Mouse (Mus musculus): ENCODE measurements around the gene Ifi47. TPM values are rescaled to one million over a fixed set of nuclear protein-coding genes. Genes with fewer than 3 reads are reported as not detected.
"Not testable (repeated sequence)": the region's sequence is repeated elsewhere in the genome, so short reads cannot be mapped to it uniquely, and the experiment has no call there.

The Ifi47 gene
- 26.9 and 30.2 TPM in 2 replicates for polyA plus RNA-seq (2012; rRNA removed)

DNA sequence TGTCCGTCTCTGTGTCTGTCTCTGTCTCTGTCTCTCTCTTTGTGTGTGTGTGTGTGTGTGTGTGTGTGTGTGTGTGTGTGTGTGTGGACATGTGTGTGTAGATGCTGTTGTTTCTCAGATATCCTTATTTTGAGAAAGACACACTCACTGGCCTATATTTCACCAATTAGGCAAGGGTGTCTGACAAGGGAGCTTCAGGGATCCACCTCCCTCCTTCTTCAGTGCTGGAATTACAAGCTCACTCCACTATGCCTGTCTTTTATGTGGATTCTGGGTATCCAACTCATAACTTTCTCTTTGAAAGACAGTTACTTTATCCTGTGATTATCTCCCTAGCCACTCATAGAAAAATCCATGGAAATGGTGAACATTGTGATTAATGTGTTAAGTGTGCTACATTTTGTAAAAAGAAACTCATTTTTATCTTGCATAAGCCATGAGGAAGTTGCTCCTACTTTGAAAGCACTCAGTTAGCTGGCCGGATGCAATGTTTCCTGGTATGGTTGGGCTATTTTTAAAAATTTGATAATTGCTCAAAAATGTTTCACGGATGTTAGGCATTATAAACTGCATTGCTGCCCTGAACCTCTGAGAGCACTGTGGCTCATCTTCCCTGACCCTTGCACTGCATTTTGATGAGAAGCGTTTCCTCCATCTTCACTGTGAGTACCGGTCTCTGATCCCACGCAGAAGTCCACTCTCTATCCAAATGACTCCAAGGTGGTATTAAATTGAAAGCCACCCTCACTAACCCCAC lies at the start of gene Ifi47:
Gene Ifi47, plus strand, starts transcription at position 587 of the 757 bp plus-strand sequence.
- WGBS = 57% methylated on average over 6 of the region's 6 CpGs
- DNase-seq (ENCODE audit: low read depth, low spot score) = not testable (repeated sequence)

DNA sequence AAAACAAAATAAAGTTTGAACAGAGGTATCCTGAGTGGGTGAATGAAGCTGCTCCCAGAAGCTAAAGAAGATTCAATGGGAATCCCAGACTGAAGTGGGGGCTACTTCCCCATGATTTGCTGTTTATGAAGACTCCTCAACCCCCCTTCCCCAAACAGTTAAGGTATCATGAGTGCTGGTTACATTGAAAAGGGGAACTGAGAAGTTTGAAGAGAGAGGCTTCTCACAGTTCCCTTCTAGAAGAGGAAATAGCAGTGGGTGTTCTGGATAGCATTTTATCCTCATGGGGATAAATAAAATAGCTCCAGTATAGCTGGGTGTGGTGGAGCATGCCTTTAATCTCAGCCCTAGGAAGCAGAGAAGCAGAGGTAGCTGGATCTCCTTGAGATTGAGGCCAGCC lies 26.3 kb upstream of the Ifi47 start:
- DNase-seq (ENCODE audit: low read depth, low spot score) = not testable (repeated sequence)

DNA sequence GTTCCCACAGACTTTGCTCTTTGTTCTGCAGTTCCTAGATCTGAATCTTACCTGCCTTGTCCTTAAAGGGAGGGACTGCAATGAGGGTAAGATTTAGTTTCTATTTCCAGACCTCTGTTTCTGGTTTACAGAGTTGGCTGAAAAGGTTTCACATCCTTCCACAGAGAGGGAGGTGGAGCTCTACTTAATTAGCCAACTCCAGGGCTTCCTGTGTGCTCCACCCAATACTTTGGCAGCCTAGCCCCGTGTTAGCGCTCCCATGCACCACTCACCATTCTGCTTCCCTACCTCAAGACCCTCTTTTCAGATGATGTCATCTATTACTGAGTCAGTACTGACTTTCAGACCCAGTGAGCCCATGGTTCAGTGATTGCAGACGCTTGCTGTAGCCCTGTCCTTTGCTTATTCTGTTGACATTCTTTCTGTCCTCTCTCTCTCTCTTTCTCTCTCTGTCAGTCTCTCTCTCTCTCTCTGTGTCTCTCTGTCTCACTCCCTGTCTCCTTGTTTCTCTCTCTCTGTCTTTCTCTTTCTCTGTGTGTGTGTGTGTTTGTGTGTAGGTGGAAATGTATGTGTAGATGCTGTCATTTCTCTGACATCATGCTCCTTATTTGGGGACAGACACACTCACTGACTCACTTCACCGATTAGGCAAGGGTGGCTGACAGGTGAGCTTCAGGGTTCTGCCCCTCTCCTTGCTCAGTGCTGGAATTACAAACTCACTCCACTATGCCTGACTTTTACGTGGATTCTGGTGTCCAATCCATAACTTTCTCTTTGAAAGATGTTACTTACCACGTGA lies 25.1 kb upstream of the Ifi47 start, which contains the start of gene 9930111J21Rik2:
Gene 9930111J21Rik2, minus strand, starts transcription at position 150 of the 799 bp plus-strand sequence.
- DNase-seq (ENCODE audit: low read depth, low spot score) = not testable (repeated sequence)
- 29% methylated on average over 1 of the region's 6 CpGs for WGBS

DNA sequence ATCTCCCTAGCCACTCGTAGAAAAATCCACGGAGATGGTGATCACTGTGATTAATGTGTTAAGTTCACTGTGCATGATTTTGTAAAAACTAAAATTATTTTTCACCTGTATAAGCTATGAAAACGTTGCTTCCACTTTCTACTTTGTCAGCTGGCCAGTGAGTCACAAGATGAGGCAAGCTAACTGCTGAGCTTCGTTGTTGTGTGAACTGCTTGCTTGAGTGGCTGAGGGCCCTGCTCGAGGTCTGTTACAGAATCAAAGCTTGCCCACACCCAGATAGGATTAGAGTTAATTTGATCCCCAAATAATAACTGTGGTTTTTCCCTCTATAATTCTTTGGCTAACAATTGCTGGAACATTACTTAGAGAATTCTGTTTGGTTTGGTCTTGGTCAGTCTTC lies 24.5 kb upstream of the Ifi47 start:
- DNase-seq (ENCODE audit: low read depth, low spot score) = not testable (repeated sequence)
- WGBS = no CpG with 5 or more reads among the region's 5 CpGs

DNA sequence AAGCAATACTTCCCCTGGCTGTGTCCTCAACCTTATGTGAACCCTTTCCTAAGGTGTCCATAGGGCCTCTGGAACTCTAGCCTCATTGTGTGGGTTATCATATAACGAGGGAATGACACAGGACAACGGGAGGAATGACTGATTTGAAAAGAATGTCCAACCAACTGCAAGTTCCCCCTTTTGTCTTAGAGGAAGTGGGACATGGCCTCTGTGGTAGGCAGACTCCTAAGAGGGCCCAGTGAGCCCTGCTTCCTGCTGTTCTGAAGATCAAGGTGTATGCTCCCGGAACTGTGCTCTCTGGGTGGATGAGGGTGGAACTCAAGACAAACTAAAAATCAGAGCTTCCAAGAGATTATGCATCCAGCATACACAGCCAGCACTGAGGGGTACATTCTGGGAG lies 16.3 kb upstream of the Ifi47 start:
- not testable (repeated sequence) for DNase-seq (ENCODE audit: low read depth, low spot score)
- WGBS = 64% methylated on average over 2 of the region's 3 CpGs

DNA sequence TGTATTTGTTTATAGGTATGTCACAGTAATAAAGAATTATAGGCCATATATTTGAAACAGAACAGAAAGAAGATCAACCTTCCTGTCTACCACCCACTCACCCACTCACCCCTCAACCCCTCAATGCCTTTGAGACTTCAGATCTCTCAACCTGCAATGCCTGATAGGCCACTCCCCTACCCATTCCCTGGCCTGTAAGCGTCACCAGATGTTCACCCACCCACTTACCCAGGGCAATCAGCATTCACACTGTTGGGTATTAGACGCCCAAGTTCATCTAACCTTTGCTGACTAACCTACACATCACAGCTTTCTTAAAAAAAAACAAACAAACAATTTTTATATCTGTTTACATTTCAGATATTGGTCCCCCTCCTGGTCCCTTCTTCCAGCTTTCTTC lies 14.5 kb upstream of the Ifi47 start:
- WGBS = 64% methylated on average over 2 of the region's 2 CpGs

DNA sequence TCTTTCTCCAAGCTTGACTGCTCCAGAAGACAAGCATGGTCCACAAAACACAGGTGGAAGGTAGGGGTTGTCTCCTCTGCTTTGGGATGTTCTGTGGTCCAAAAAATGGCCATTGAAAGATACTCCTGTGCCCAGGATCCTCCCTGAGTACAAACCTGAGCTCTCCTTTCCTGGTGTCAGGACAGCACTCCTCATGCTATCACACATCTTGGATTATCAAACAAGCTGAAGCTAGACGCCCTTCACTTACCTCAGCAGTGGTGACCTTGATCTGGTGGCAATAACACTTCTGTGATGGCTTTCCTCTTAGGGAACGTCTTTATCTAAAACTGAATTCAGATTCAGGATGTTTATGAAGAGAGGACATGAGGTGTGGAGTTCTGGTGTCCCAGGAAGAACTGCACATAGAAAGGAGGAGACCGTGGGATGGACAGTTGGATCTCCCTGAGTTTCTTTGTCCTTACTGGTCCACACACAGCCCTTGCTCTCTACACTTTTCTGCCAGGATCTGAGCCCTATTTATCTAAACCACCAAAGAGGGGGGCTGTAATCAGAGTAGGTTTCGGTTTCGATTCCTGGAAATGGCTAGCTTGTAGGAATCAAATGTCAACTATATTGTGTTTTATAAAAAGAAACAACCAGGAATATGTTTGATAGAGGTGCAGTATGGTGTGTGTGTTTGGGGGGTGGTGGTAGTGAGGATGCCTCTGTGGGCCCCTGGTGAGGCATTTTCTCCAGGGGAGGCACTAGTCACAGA lies 12.5 kb upstream of the Ifi47 start, which contains the start of gene Tgtp2:
Gene Tgtp2, minus strand, starts transcription at position 494 of the 757 bp plus-strand sequence.
- not testable (repeated sequence) for DNase-seq (ENCODE audit: low read depth, low spot score)
- WGBS = 35% methylated on average over 5 of the region's 5 CpGs

More for the DNA sequence above, 14.5 kb upstream of the Ifi47 start:
- DNase-seq (ENCODE audit: low read depth, low spot score) = not testable (repeated sequence)

DNA sequence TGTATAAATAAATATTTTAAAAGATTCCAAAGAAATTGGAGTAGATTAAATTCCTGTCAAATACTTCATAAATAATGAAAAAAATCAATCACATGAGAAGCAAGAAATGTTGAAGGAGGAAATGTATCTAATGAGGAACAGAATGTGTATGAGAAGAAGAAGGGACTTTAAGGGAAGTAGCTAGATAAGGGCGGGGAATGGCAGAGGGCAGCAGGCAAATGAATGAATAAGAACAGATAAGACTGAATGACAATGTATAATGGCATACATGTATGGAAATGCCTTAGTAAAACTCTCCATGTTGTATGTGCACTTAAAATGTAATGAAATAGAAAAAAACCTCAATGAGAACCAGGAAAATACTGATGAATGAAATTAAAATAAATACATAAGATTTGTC lies 8.0 kb upstream of the Ifi47 start:
- WGBS = 82% methylated on average over 1 of the region's 1 CpGs
- DNase-seq (ENCODE audit: low read depth, low spot score) = no peak

DNA sequence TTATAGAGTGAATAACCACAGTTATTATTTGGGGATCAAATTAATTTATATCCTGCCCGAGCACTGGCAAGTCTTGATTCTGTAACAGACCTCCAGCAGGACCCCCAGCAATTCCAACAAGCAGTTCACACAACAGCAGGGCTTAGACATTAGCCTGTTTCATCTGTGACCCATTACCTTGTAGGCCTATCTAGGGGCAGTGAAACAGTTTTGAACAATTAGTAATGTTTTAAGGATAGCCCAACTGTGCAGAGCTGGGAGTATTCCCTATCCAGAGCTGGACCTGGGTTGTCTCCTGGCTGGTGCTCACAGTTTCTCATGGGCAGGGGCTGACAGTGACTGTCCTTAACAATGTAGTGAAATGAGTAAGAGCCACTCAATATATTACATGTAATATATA lies 625 bp downstream of the Ifi47 start:
- 78% methylated on average over 1 of the region's 1 CpGs for WGBS
- DNase-seq (ENCODE audit: low read depth, low spot score) = no peak

DNA sequence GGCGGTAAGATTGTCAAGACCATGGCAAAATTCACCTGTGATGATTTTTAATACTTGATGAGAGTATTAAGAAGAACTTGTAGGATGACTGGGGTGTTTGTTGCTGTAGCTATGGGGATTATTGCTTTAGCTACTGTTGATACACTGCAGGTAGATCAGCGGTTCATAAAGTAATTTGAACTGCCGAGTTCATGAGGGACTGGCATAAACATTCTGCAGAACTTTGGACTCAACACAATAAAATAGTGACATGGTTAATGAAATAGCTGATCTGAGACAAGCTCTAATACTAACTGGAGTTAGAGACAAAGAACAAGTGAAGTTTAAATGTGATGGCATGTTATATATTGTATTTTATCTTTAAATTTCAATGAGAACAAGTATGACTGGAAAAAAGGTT lies 2.3 kb downstream of the Ifi47 start:
- DNase-seq (ENCODE audit: low read depth, low spot score) = no peak
- WGBS = 30% methylated on average over 3 of the region's 3 CpGs

DNA sequence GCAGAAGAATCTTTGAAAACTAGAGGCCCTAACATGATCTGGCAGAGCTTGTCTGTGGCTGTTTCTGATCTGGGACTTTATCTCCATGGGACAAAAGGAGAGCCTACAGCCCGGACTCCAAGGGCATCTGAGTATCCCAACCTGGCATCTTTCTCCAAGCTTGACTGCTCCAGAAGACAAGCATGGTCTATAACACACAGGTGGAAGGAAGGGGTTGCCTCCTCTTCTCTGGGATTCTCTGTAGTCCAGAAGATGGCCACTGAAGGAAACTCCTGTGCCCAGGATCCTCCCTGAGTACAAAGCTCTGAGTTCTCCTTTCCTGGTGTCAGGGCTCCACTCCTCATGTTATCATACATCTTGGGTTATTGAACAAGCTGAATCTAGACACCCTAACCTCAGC lies 4.2 kb downstream of the Ifi47 start:
- no peak for DNase-seq (ENCODE audit: low read depth, low spot score)
- 97% methylated on average over 1 of the region's 1 CpGs for WGBS

DNA sequence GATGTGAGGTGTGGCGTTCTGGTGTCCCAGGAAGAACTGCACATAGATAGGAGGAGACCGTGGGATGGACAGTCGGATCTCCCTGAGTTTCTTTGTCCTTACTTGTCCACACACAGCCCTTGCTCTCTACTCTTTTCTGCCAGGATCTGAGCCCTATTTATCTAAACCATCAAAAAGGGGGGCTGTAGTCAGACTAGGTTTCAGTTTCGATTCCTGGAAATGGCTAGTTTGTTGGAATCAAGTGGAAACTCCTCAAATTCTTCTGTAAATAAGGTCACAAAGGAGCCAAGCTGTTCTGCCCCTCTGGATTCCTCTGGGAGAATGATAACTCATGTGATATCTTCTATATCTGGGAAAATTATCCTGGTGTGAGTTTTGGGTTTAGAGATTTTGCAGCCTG lies 5.0 kb downstream of the Ifi47 start:
- WGBS = 74% methylated on average over 4 of the region's 4 CpGs
- no peak for DNase-seq (ENCODE audit: low read depth, low spot score)

DNA sequence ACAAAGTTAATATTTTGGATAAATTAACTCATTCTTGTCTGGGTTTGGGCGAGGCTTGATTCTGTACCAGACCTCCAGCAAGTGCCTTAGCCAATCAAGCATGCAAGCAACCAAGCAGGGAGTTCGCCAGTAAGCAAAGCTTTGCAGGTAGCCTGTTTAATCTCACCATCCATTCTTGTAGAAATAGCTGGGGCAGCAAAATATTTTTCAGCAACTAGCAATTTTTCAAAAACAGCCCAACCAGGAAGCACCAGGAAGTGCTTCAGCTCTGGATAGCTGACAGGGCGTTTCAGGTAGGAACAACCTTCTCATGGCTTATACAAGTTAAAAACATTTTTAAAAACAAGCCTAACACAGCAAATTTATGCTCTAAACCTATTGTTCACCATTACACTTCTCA lies 5.5 kb downstream of the Ifi47 start:
- DNase-seq (ENCODE audit: low read depth, low spot score) = no peak
- 76% methylated on average over 3 of the region's 3 CpGs for WGBS

DNA sequence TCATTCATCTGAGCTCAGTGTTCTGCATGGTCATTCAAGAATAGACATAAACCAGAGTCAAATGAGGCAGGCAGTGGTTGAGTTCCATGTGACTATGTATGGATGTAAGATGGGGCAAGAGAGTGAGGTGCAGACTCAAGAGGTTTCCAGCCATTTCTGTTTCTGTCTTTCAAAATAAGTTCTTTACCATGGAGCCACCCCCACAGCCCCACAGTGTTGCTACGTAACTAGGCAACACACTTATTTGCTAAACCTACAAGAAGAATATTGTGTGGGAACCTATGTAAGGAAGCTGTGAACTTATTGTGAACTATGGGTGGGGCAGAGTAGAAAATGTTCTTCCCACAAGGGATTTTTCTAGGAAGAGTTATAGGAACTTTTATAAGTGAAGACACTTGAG lies 6.8 kb downstream of the Ifi47 start:
- no peak for DNase-seq (ENCODE audit: low read depth, low spot score)
- 69% methylated on average over 1 of the region's 1 CpGs for WGBS

DNA sequence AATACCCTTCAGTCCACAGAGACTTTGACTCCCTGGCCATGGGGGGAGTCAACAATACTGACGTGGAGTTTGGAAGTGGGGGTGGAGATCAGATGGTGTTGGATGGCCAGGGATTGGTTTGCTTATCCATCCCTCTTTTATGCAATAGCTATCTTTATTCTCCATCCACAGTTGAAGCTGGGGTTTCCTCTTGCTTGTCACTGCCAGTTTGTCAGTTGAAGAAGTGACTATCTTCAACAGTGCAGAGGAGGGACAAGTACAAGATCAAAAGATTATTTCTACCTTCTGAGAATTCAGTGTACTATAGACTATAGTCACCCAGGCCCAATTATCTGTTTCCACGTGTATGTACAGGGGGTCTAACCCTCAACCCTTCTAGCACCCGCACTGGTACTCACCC lies 7.4 kb downstream of the Ifi47 start:
- no peak for DNase-seq (ENCODE audit: low read depth, low spot score)
- 74% methylated on average over 3 of the region's 3 CpGs for WGBS

DNA sequence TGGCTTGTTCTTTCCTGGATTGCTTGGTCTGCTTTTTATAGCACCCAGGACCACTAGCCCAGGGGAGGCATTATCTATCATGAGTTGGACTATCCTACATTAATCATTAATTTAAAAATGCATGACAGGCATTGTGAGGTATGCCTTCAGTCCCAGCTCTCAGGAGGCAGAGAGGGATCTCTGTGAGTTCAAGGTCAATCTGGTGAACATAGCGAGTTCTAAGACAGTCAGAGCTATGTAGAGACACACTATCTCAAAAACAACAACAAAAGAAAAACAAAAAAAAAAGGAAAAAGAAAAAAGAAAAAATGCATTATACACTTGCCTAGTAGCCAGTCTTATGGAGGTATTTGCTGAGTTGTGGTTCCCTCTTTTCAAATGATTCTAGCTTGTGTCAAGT lies 8.0 kb downstream of the Ifi47 start:
- WGBS = 77% methylated on average over 1 of the region's 1 CpGs
- no peak for DNase-seq (ENCODE audit: low read depth, low spot score)

DNA sequence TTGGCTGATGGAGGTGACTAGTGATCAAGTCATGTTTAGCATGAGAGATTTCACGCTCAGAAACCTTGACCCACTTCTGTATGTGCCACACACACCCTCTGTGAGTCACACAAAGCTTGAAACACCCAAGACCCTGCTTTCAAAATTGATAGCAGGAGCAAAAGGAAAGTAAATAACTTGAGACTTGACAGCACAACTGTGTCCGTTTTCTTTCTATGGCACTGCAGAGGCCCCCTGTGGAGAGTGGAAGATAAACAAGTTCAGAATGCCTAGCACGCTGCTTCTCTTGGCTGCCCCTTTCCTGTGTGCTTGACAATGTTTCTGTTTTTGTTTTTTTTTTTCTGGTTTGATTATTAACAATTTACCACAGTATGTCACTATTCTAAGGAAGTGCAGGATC lies 8.5 kb downstream of the Ifi47 start:
- 37% methylated on average over 3 of the region's 3 CpGs for WGBS
- DNase-seq (ENCODE audit: low read depth, low spot score) = no peak

DNA sequence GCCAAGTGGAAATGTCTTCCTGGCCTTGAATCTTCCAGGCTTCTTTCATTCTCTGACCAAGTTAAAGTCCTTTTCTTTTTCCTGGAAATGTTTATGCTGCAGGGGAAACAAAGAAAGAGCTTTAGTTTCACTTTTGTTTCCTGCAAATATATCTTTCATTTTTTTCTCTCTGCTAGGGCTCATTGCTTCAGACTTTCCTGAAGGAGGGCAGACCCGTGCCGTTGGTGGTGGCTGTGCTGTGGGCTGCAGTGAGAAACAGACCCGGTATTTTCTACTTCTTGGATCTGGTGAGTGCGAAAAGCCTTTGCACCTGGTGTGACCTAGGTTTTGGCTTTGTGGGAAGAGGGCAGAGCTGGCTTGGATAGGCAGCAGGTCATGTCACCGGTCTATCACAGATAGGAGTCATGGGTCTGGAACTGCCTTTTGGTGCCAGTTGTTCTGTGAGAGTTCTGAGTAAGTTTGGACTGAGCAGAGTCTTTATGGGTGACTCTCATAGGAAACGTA lies 10.5 kb downstream of the Ifi47 start:
- 45% methylated on average over 6 of the region's 6 CpGs for WGBS

DNA sequence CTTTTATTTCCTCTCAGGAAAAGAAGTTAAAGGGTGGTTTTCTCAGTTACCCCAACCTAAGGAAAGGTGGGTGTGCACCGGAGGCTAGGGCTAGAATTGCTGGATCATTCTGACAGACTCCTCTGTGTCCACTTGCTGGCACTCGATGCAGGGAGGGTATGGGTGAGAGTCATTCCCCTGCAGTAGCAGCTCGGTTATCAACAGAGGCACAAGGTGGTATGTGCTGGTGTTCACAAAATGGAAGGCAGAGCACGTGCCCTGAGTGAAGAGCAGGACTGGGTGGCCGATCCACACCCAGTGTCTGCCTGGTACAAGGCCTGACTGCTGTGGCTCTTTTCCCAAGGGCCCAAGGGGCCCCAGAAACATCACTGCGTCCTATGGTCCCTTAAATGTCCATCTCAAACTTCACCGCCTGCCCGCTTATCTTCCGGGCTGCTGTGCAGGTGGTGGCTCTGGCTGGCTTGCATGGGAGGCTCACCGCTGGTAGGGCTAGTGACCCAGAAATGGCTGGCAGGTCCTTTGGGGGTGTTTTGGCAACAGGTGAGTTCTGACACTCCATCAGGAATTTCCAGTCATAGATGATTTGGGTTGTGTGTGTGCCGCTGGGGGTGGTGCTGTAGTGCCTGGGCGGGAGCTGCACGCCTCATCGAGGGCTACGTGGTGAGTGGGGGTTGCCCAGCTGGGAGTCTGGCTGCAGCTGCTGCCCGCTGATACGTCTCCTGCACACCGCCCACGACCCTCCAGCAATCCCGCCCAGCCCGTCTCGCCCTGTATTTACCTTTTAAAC lies 11.6 kb downstream of the Ifi47 start:
- DNase-seq (ENCODE audit: low read depth, low spot score) = no peak

More for the DNA sequence above, 10.5 kb downstream of the Ifi47 start:
- no peak for DNase-seq (ENCODE audit: low read depth, low spot score)

More for the DNA sequence above, 11.6 kb downstream of the Ifi47 start:
- WGBS = 35% methylated on average over 22 of the region's 22 CpGs

All from large intestine, adult 2 months (tissue).